Mouse (Mus musculus) liver, embryonic 13.5 days (tissue): ENCODE results near the gene Osbpl7. TPM values are rescaled to one million over a fixed set of nuclear protein-coding genes. Genes with fewer than 3 reads are reported as not detected.

Experiments
- microRNA-seq: library from miRNA; unstranded; fragments of <30 nt; microRNA quantifications from one replicate; pipeline ENCODE4, GENCODE M21; 2016
- polyA plus RNA-seq: library from polyadenylated mRNA; unstranded; fragments of >200 nt; fragmentation: Nextera tagmentation; extraction: Ambion mirVana; gene quantifications from 2 replicates; pipeline ENCODE4 v1.2.1, GENCODE M21; 2015

The Osbpl7 gene
- polyA plus RNA-seq, 1 experiment from 2014 or later: 2.7 TPM

Small RNA genes within 50 kb of the gene (microRNA-seq; reads per million reads assigned to microRNA genes)
- gene Mir8103: not detected

Other genes starting within 250 kb of the Osbpl7 start
- 19.2 and 20.2 TPM in 2 replicates for gene Nfe2l1, start 220.7 kb upstream of the Osbpl7 start, polyA plus RNA-seq
- gene Copz2, start 200.8 kb upstream of the Osbpl7 start, polyA plus RNA-seq: 19.7 and 20.0 TPM in 2 replicates
- gene Cdk5rap3, start 134.1 kb upstream of the Osbpl7 start, polyA plus RNA-seq: 39.6 and 44.4 TPM in 2 replicates
- 4.4 and 5.2 TPM in 2 replicates for gene Prr15l, start 122.5 kb upstream of the Osbpl7 start, polyA plus RNA-seq
- 652 and 660 TPM in 2 replicates for gene Pnpo, start 106.6 kb upstream of the Osbpl7 start, polyA plus RNA-seq
- gene Sp2, start 67.7 kb upstream of the Osbpl7 start, polyA plus RNA-seq: 13.0 and 15.3 TPM in 2 replicates
- gene Sp6, start 37.2 kb upstream of the Osbpl7 start, polyA plus RNA-seq: 0.05 and 0.08 TPM in 2 replicates
- 10.0 and 11.2 TPM in 2 replicates for gene Scrn2, start 20.7 kb upstream of the Osbpl7 start, polyA plus RNA-seq
- gene Lrrc46, start 9.2 kb upstream of the Osbpl7 start, polyA plus RNA-seq: 0.29 and 0.38 TPM in 2 replicates
- 45.7 and 51.4 TPM in 2 replicates for gene Mrpl10, start 9.1 kb upstream of the Osbpl7 start, polyA plus RNA-seq
- not detected in 2 replicates for gene Tbx21, start 64.7 kb downstream of the Osbpl7 start, polyA plus RNA-seq
- gene Tbkbp1, start 100.9 kb downstream of the Osbpl7 start, polyA plus RNA-seq: 1.0 and 1.1 TPM in 2 replicates
- gene Kpnb1, start 137.3 kb downstream of the Osbpl7 start, polyA plus RNA-seq: 29.2 and 30.8 TPM in 2 replicates
- gene Npepps, start 230.0 kb downstream of the Osbpl7 start, polyA plus RNA-seq: 19.1 and 22.0 TPM in 2 replicates